Mouse (Mus musculus): ENCODE results near the gene Mrgpra1.
"Not testable (repeated sequence)": the region's sequence is repeated elsewhere in the genome, so short reads cannot be mapped to it uniquely, and the experiment has no call there.

The Mrgpra1 gene

DNA sequence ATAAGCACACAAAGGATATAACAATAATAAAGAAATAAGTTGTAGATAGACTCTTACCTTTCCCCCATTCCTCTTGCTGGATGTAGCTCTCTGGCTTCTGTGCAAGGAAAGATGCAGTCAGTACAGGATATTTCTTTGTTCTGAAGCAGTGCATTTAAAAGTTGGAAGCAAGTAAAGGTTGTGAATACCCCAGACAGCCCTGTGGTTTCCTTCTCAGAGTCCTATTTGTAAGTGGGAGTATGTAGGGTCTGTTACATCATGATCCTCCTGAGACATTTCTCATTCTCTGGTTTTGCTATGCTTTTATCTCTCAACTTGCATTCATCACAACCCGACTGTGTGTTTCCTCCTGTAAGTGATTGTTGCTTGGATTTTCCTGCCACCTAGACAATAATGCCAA, at the start of gene Mrgpra1:
TSS of gene Mrgpra1 (minus strand) at position 101 of the 400 bp plus-strand sequence.
- DNase-seq, result no peak

DNA sequence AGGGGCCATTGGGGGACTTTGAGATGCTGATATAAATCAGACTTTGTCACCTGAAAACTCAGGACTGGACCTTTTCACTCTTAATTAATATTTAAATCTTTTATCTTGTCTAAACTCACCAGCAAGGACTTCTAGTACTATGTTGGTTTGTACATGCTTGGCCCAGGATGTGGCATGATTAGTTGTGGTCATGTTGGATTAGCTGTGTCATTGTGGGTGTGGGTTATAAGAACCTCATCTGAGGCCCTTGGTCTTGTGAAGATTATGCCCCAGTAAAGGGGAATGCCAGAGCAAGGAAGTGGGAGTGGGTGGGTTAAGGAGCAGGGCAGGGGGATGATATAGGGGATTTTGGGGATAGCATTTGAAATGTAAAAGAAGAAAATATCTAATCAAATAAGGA, 47.1 kb upstream of the Mrgpra1 start:
- no peak for DNase-seq

DNA sequence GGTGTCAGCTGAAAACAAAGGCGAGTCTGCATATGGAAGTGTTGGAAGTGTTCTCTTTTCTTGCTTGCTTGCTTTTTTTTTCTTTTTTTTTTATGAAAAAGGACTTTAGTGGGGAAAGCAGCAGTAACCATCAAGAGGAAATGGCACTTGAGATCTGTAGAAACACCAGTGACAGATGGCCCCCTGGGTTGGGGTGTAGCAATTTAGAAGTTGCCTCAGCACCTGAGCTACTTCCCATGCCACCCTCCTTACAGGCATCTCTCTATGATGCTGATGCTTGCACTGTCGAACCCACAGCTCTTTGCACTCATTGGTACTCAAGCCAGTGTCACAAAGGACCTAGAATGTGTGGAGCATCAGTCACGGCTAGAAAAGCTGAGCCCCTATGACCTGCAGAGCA, 5.6 kb downstream of the Mrgpra1 start:
- DNase-seq, result no peak

DNA sequence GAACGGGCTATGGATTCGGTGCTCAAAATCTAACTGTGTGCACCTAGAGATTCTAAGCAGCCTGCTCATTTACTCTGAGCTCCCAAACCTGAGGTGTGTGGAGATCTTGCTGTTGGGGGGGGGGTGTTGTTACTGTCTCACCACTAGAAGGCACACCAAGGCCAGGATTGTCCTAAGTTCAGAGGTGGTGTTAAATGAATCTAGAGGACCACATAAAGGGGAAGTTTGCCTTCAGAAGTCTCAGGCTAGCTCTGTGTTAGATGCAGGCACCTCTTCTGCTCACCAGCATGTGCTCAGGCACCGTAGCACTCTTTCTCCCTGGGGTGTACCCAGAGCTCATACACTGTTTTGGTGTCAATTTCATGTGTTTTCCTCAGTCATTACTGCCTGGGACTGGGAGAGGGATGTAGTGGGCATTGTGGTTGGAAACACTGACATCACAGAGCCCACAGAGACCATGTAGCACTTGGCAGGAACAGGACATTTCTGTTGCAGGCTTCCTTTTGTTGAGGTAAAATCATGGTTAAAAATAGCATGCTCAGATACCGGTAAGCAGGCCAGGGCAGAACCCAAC, 8.0 kb downstream of the Mrgpra1 start:
- DNase-seq, result no peak

DNA sequence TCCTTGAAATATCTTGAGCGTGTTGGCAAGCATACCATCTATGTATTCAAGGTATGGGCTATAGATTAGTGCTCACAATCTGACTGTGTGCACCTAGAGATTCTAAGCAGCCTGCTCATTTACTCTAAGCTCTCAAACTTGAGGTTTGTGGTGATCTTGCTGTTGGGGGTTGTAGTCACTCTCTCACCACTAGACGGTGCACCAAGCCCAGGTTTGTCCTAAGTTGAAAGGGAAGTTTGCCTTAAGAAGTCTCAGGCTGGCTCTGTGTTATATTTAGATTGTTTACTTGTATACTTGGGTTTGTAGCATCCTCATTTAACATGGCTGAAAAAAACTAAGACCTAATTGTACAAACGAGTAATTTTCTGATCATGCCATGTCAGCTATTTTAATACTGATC, 12.2 kb downstream of the Mrgpra1 start:
- DNase-seq, result not testable (repeated sequence)

DNA sequence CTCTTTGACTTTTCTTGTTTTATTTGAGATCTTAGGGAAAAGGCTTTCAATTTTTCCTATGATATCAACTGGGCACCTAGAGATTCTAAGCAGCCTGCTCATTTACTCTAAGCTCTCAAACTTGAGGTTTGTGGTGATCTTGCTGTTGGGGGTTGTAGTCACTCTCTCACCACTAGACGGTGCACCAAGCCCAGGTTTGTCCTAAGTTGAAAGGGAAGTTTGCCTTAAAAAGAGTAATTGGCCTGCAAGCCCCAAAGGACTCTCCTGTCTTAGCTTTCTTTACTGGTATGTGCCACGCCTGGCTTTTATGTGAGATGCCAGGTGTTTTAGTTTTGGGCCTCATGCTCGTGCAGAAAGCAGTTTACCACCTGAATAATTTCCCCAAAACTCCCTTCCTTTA, 12.7 kb downstream of the Mrgpra1 start:
- not testable (repeated sequence) for DNase-seq

DNA sequence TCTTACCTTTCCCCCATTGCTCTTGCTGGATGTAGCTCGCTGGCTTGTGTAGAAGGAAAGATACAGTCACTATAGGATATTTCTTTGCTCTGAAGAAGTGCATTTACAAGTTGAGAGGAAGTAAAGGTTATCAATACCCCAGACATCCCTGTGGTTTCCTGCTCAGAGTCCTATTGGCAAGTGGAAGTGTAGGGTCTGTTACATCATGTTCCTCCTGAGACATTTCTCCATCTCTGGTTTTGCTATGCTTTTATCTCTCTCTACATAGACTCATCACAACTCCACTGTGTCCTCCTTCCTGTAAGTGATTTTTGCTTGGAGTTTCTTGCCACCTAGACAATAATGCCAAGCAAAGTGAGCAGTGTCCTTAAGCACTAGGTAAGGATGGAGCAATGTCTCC, 35.7 kb downstream of the Mrgpra1 start:
- DNase-seq, result no peak

DNA sequence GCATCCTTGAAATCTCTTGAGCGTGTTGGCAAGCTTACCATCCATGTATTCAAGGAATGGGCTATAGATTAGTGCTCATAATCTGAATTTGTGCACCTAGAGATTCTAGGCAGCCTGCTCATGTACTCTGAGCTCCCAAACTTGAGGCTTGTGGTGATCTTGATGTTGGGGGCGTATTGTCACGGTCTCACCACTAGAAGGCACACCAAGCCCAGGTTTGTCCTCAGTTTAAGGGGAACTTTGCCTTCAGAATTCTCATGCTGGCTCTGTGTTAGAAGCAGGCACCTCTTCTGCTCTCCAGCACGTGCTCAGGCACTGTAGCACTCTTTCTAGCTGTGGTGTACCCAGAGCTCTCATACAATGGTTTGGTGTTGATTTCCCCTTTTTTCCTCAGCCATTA, 41.8 kb downstream of the Mrgpra1 start:
- no peak for DNase-seq

DNA sequence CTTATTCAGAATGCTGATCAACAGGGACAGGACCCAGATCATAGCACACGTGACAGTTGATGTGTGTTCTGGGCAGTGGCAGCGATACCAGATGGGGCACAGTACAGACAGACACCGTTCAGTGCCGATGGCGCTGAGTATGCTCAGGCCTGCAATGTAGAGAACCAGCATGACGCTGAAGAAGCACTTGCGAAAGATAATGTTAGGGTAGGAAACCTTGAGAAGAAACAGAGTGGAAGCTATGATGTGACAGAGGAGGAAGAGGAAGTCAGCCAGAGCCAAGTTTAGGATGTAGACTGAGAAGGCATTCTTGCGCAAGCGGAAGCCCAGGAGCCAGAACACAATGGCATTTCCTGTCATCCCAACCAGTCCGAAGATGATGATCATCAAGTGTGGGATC, 44.2 kb downstream of the Mrgpra1 start:
- no peak for DNase-seq

DNA sequence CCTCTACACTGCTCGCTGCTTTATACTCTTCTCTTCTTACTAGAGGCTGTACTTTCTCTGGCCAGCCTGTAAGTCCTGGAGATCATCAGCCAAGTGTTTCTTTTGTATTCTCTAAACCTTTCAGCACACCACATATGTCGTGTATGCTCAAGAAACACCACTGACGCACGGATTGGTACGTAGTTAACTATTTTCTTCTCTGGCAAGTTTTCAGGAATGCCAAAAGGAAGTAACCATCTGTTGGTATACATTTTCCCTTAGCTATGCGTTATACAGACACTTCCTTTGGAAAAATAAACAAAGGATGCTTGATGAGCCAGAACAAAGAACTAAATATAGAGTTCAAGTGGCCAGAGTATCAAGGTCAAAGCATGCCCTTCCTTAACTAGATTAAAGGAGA, 49.4 kb downstream of the Mrgpra1 start:
- DNase-seq, result not testable (repeated sequence)

DNA sequence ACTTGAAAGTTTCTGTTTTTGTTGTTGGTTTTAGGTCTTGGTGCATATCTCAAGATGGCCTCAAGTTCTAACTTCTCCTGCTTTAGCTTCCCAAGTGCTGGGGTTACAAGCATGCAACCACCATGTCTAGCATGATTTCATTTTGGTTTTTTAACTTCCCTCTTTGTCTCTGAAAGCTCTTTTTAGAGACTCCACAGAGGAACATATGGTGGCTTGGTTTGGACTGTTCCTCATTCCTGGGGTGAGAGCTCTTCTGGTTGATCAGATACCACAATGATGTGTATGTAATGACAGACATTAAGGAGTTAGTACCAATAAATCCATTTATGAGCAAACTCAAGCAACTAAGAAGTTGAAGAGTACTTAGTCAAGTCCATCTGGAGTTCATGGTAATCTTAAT, 54.4 kb downstream of the Mrgpra1 start:
- DNase-seq, result not testable (repeated sequence)
